Mouse (Mus musculus) liver, embryonic 14.5 days (tissue): ENCODE results near the gene Usp34. TPM values are rescaled to one million over a fixed set of nuclear protein-coding genes. Genes with fewer than 3 reads are reported as not detected.
"Not testable (repeated sequence)": the region's sequence is repeated elsewhere in the genome, so short reads cannot be mapped to it uniquely, and the experiment has no call there.

Source experiments
- ATAC-seq: fragments of 200-750 bp; cut with Nextera tagmentation; 2 replicates; pipeline ENCODE4 v1.8.0; 2017; ENCODE audit warnings: moderate number of reproducible peaks, mild to moderate bottlenecking, moderate library complexity; ENCODE audit not compliant: insufficient read depth
- DNase-seq, 3 experiments: peaks; one replicate each; pipeline ENCODE4 v3.0.0-alpha.2; 2012 to 2013; ENCODE audit warnings: low read depth in 3 of 3, low spot score in 3 of 3
- H3K27ac ChIP-seq: fragments of 300-500 bp; sonication (generic); 2 replicates; pipeline ENCODE4 v1.5.1; 2014; ENCODE audit warnings: moderate library complexity, mild to moderate bottlenecking, control low read depth, inconsistent platforms
- H3K27me3 ChIP-seq: fragments of 300-500 bp; sonication (generic); 2 replicates; pipeline ENCODE4 v1.6.1; 2014; ENCODE audit warnings: mild to moderate bottlenecking, low read length, moderate library complexity; ENCODE audit not compliant: control insufficient read depth, insufficient read depth
- H3K36me3 ChIP-seq: fragments of 300-500 bp; sonication (generic); replicated peaks from 2 replicates; pipeline ENCODE4 v1.6.1; 2014; ENCODE audit warnings: low read depth; ENCODE audit not compliant: control insufficient read depth, insufficient read depth
- H3K4me1 ChIP-seq, 2 experiments: fragments of 200-500 bp in 1 of 2; fragments of 300-500 bp in 1 of 2; sonication (generic) in 1 of 2; replicated peaks; 2 replicates each; pipeline ENCODE4 v1.6.1; 2012 to 2014; ENCODE audit warnings: antibody characterized with exemption in 1 of 2, inconsistent platforms in 1 of 2, low read length in 1 of 2; ENCODE audit not compliant: control insufficient read depth in 2 of 2, insufficient read depth in 2 of 2
- H3K4me2 ChIP-seq: fragments of 300-500 bp; sonication (generic); 2 replicates; pipeline ENCODE4 v1.6.1; 2014; ENCODE audit warnings: low read depth, mild to moderate bottlenecking, control low read depth, moderate library complexity
- H3K4me3 ChIP-seq, 2 experiments: fragments of 200-500 bp in 1 of 2; fragments of 300-500 bp in 1 of 2; sonication (generic) in 1 of 2; 2 replicates each; pipeline ENCODE4 v1.5.1; 2012 to 2014; ENCODE audit warnings: low read depth in 2 of 2, low read length in 2 of 2, mild to moderate bottlenecking in 2 of 2, control low read depth in 1 of 2, inconsistent platforms in 1 of 2, moderate library complexity in 1 of 2; ENCODE audit not compliant: insufficient read depth in 1 of 2
- H3K9ac ChIP-seq: fragments of 300-500 bp; sonication (generic); replicated peaks from 2 replicates; pipeline ENCODE4 v1.6.1; 2014; ENCODE audit warnings: mild to moderate bottlenecking, control low read depth, moderate library complexity
- H3K9me3 ChIP-seq: fragments of 300-500 bp; sonication (generic); 2 replicates; pipeline ENCODE4 v1.6.1; 2016; ENCODE audit warnings: low read length, mixed read lengths; ENCODE audit not compliant: control insufficient read depth
- CTCF ChIP-seq: IDR thresholded peaks from 2 replicates; pipeline ENCODE4 v1.5.1; 2016; ENCODE audit warnings: antibody characterized with exemption, low read depth, control low read depth
- EP300 ChIP-seq: IDR thresholded peaks from 2 replicates; pipeline ENCODE4 v1.6.1; 2016; ENCODE audit warnings: antibody characterized with exemption, low read depth
- WGBS: fragments of 180-500 bp; shearing (Covaris S2); extraction: QIAGEN DNeasy Blood & Tissue Kit; methylation state at CpG from one replicate; pipeline ENCODE4 v1.1.7; 2014; ENCODE audit not compliant: insufficient replicate concordance; 5-methylcytosine and 5-hydroxymethylcytosine counted together
- polyA plus RNA-seq, 2 experiments: library from polyadenylated mRNA; depleted of rRNA in 1 of 2; stranded (reverse) in 1 of 2; unstranded in 1 of 2; fragments of >200 nt; fragmentation: Nextera tagmentation in 1 of 2; extraction: Ambion mirVana in 1 of 2; gene quantifications; 2 replicates each; pipeline versions ENCODE4 v1.2.1 to v1.2.3; 2012 to 2014

The Usp34 gene
- polyA plus RNA-seq, 2 experiments: 9.9 to 11.1 TPM

GRCm38 (mm10) chr11:23335160-23335559, 28.5 kb downstream of the Usp34 start:
- 61% methylated on average over 1 of the region's 1 CpGs for WGBS
- H3K4me3 ChIP-seq: no peak overlapping the region
- no peak overlapping the region for H3K27ac ChIP-seq
- no peaks in the 10 kb centered on the region for H3K9me3 ChIP-seq
- no peak for ATAC-seq
- H3K36me3 ChIP-seq: peaks cover 10% of the 10 kb centered on the region
- DNase-seq: no peak
- H3K4me2 ChIP-seq: no peak overlapping the region
- TF ChIP-seq CTCF (no peak), EP300 (no peak)
- H3K9ac ChIP-seq: no peak overlapping the region
- 0 out of 4 replicates have a peak, but pooled peaks cover 0 to 2% of the 10 kb centered on the region in 2 experiments for H3K4me1 ChIP-seq
- no peaks in the 10 kb centered on the region for H3K27me3 ChIP-seq

- not testable (repeated sequence) for ATAC-seq
- 47% methylated on average over 5 of the region's 5 CpGs for WGBS
Observed at GRCm38 (mm10) chr11:23357226-23357625, 50.5 kb downstream of the Usp34 start.

GRCm38 (mm10) chr11:23359687-23360235, 53.1 kb downstream of the Usp34 start:
- WGBS: 36% methylated on average over 1 of the region's 1 CpGs

More at GRCm38 (mm10) chr11:23357226-23357625, 50.5 kb downstream of the Usp34 start:
- not testable (repeated sequence) for H3K4me2 ChIP-seq, H3K4me1 ChIP-seq, H3K9ac ChIP-seq, H3K27ac ChIP-seq, DNase-seq, H3K9me3 ChIP-seq, H3K27me3 ChIP-seq, H3K4me3 ChIP-seq
- H3K36me3 ChIP-seq: peaks cover 16% of the 10 kb centered on the region
- TF ChIP-seq CTCF: peak; percentile 43; the same call in 1 of the 2 replicates

GRCm38 (mm10) chr11:23362305-23362704, 55.6 kb downstream of the Usp34 start:
- Histone ChIP-seq H3K4me2 (no peak overlapping the region), H3K9me3 (no peaks in the 10 kb centered on the region), H3K27me3 (no peaks in the 10 kb centered on the region), H3K4me1 (no peaks in the 10 kb centered on the region), H3K4me3 (no peak overlapping the region), H3K9ac (no peak overlapping the region), H3K36me3 (peaks cover 26% of the 10 kb centered on the region), H3K27ac (no peak overlapping the region)
- ATAC-seq (no peak), DNase-seq (no peak)
- no peak for TF ChIP-seq EP300
- no peak for TF ChIP-seq CTCF

More at GRCm38 (mm10) chr11:23359687-23360235, 53.1 kb downstream of the Usp34 start:
- H3K27ac ChIP-seq, H3K27me3 ChIP-seq, H3K9me3 ChIP-seq, H3K4me3 ChIP-seq, H3K9ac ChIP-seq, H3K4me1 ChIP-seq, DNase-seq, H3K4me2 ChIP-seq, ATAC-seq: not testable (repeated sequence)
- H3K36me3 ChIP-seq: peaks cover 31% of the 10 kb centered on the region

GRCm38 (mm10) chr11:23364348-23364747, 57.7 kb downstream of the Usp34 start:
- TF ChIP-seq CTCF (no peak), EP300 (no peak)

More at GRCm38 (mm10) chr11:23364348-23364747, 57.7 kb downstream of the Usp34 start:
- H3K9ac ChIP-seq: no peak overlapping the region
- ATAC-seq: no peak
- H3K27me3 ChIP-seq: no peaks in the 10 kb centered on the region
- H3K4me1 ChIP-seq: no peaks in the 10 kb centered on the region
- no peaks in the 10 kb centered on the region for H3K9me3 ChIP-seq
- no peak for DNase-seq
- H3K4me3 ChIP-seq: no peak overlapping the region
- no peak overlapping the region for H3K27ac ChIP-seq
- WGBS: 61% methylated on average over 3 of the region's 3 CpGs
- no peak overlapping the region for H3K4me2 ChIP-seq
- H3K36me3 ChIP-seq: peaks cover 28% of the 10 kb centered on the region
